ENCODE assay signal across 1 mouse cellular context in the genomic region with DNA sequence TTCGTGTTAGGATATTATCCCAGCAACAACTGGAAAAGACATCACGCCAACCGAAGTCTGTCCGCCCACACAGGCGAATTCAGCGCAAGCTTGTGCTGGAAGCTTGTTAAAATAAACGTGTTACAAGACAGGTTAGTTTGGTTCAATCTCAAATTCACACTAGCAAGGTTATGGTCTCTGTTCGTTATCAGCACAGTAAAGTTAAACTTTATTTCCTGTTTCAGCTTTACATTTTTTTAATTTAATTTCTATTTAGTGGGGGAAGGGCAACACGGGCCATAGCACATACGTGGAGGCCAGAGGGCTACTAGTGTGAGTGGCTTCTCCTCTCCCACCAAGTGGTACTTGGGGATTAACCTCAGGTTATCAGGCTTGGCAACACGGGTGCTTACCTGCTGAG.
TF ChIP-seq lines count a peak whose summit lies in the region.

No protein-coding gene starts in this region.

TF ChIP-seq in MEL, 35 proteins besides CTCF, POLR2A, EP300 and RAD21 (continued from another document):
- TF ChIP-seq TAL1 (IDR thresholded peaks at IDR 0.05; ENCODE audit: low read length), result peak; percentile 18
- 0 out of 2 replicates have a peak, but pooled peaks have one; percentile 34 for TF ChIP-seq ETS1 (IDR thresholded peaks at IDR 0.05; ENCODE audit: low read depth, low read length)
